Mouse (Mus musculus): Measurements from ENCODE around the gene Arid5b. TPM values are rescaled to one million over a fixed set of nuclear protein-coding genes. Genes with fewer than 3 reads are reported as not detected.

The Arid5b gene
- 69.0 to 81.2 TPM (median 77.5 TPM) in 4 replicates for total RNA-seq (2023; ENCODE audit: inconsistent age)

DNA sequence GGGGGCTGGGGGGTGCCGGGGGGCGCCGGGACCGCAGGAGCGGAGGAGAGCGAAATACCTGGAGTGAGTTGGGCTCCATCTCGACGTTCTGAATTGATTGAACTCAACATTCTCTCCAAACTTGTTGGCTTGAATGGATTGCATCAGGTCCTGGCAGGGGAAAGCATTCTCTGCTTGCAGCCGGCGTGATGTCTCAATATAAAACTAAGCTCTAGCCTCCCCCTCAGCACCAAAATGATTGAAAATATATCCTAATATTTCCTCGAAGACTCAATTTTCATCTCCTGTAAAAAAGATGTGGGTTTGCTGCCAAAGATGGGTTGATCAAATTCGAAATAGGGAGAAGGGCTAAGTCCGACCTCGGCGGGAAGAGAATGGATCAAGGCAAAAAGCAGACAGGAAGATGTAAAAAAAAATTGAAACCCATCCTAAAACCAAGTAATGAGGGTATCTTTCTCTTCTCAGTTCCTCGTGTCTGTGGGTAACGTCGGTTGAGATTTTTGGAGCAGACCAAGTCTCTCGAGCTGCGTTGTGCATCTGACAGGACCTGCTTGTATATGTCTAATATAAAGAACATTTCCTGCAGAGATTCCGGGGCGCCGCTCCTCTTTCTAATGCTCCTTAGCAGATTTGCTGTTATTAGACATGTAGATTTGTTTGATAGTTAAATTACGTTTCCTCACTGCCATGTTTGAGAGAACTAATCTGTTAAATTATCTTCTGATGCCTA, at the start of gene Arid5b:
Gene Arid5b (minus strand): TSS at position 109 of the 730 bp plus-strand sequence.

Data from B cell, adult (primary cell).